In genomic region chr7:135291646-135292236, GRCm38 (mm10) we compare ENCODE assay signal across 19 mouse cellular contexts. TPM values are rescaled to one million over a fixed set of nuclear protein-coding genes. Genes with fewer than 3 reads are reported as not detected.
DNase-seq lines count a peak whose midpoint lies in the region; ATAC-seq lines count a peak whose summit lies in the region.
"Had no signal": no experiment of that assay in that cellular context is flagged by ENCODE, and none has a peak within 500 bp of the region (broad histone marks: within the 10 kb centered on the region; RNA-seq: fewer than 3 reads in every experiment).

No protein-coding gene starts in this region.

- DNase-seq in layer of hippocampus, adult 11-12 months (ENCODE audit: low spot score) = peak; percentile 9
- no peak for DNase-seq in layer of hippocampus, postnatal 36 days
- no peak for DNase-seq in kidney, adult 18-20 months
- DNase-seq: cerebellum, adult 11-12 months; cerebellum, postnatal 36 days had no signal

- H3K36me3 ChIP-seq in heart, embryonic 16.5 days (ENCODE audit: control insufficient read depth, insufficient read depth) = no peaks in the 10 kb centered on the region
- H3K36me3 ChIP-seq in forebrain, embryonic 15.5 days = no peaks in the 10 kb centered on the region
- H3K36me3 ChIP-seq: G1E; limb, embryonic 13.5 days; midbrain, embryonic 10.5 days had no signal

- peak overlapping the region; percentile 5; the same call in 1 of the 2 replicates for H3K27ac ChIP-seq in heart, embryonic 16.5 days (ENCODE audit: low read length)
- no peak overlapping the region for H3K27ac ChIP-seq in forebrain, embryonic 15.5 days (replicated peaks)
- H3K27ac ChIP-seq: kidney, postnatal 0 days; limb, embryonic 13.5 days; midbrain, embryonic 10.5 days had no signal

- no peak overlapping the region for H3K4me3 ChIP-seq in heart, embryonic 16.5 days (ENCODE audit: low read length)
- H3K4me3 ChIP-seq in forebrain, embryonic 15.5 days = no peak overlapping the region
- H3K4me3 ChIP-seq: limb, embryonic 13.5 days; midbrain, embryonic 10.5 days had no signal

- peak; percentile 33 for ATAC-seq in common myeloid progenitor, adult 5-6 weeks (replicated peaks; ENCODE audit: low read depth, poor library complexity, severe bottlenecking)
- no peak for ATAC-seq in heart, embryonic 16.5 days (replicated peaks; ENCODE audit: extremely low read depth, insufficient read depth, low FRiP score)
- peak; percentile 59 for ATAC-seq in megakaryocyte progenitor cell, adult 5-6 weeks (replicated peaks; ENCODE audit: poor library complexity)
- no peak for ATAC-seq in forebrain, embryonic 15.5 days (replicated peaks)

- no peaks in the 10 kb centered on the region for H3K27me3 ChIP-seq in heart, embryonic 16.5 days (ENCODE audit: control insufficient read depth, insufficient read depth, low read length)
- H3K27me3 ChIP-seq in forebrain, embryonic 15.5 days = no peaks in the 10 kb centered on the region
- H3K27me3 ChIP-seq: limb, embryonic 13.5 days had no signal

- H3K4me2 ChIP-seq in heart, embryonic 16.5 days (ENCODE audit: low read depth, low read length) = no peak overlapping the region
- H3K4me2 ChIP-seq in forebrain, embryonic 15.5 days (replicated peaks) = no peak overlapping the region
- H3K4me2 ChIP-seq: limb, embryonic 13.5 days had no signal

- no peak overlapping the region for H3K9ac ChIP-seq in heart, embryonic 16.5 days (ENCODE audit: low read length)
- H3K9ac ChIP-seq in forebrain, embryonic 15.5 days (replicated peaks) = no peak overlapping the region
- H3K9ac ChIP-seq: limb, embryonic 13.5 days had no signal

- H3K9me3 ChIP-seq in heart, embryonic 16.5 days (replicated peaks; ENCODE audit: control insufficient read depth, low read length) = no peaks in the 10 kb centered on the region
- H3K9me3 ChIP-seq in forebrain, embryonic 15.5 days = no peaks in the 10 kb centered on the region
- H3K9me3 ChIP-seq: limb, embryonic 13.5 days; midbrain, embryonic 10.5 days had no signal

- no peaks in the 10 kb centered on the region for H3K4me1 ChIP-seq in heart, embryonic 16.5 days (ENCODE audit: control insufficient read depth, insufficient read depth, low read length)
- no peaks in the 10 kb centered on the region for H3K4me1 ChIP-seq in forebrain, embryonic 15.5 days
- H3K4me1 ChIP-seq: limb, embryonic 13.5 days; midbrain, embryonic 10.5 days had no signal

- 73% methylated on average over 15 of the region's 15 CpGs for WGBS in heart, embryonic 16.5 days
- WGBS in forebrain, embryonic 15.5 days = 82% methylated on average over 15 of the region's 15 CpGs

RNA-seq across cellular contexts. Expression of gene Nps, which starts 33.2 kb away (rescaled TPM):
- total RNA-seq in layer of hippocampus, postnatal 36 days (2021) = not detected
- not detected in 2 replicates for total RNA-seq in common myeloid progenitor, adult 5-6 weeks (2017)
- not detected in 2 replicates for polyA plus RNA-seq in heart, embryonic 16.5 days (2015; fragmentation: Nextera tagmentation; extraction: Ambion mirVana)
- not detected in 2 replicates for total RNA-seq in megakaryocyte progenitor cell, adult 5-6 weeks (2015)
- not detected in 2 replicates for total RNA-seq in megakaryocyte progenitor cell, adult 5-6 weeks (2017)
- polyA plus RNA-seq in forebrain, embryonic 15.5 days (2015; fragmentation: Nextera tagmentation; extraction: Ambion mirVana) = not detected in 2 replicates
- total RNA-seq: adrenal gland, adult 18-20 months; layer of hippocampus, postnatal 10 days had no signal
- polyA plus RNA-seq: embryonic facial prominence, embryonic 11.5 days; G1E; heart, embryonic 14.5 days; liver, embryonic 16.5 days; midbrain, embryonic 10.5 days; neural tube, embryonic 14.5 days had no signal

Comparison
In these comparisons a context has a peak if more than half of its experiments do, and no peak if none do; other contexts are left out.
1. ATAC-seq: peak in common myeloid progenitor, adult 5-6 weeks (single experiment) and megakaryocyte progenitor cell, adult 5-6 weeks (single experiment); none in heart, embryonic 16.5 days (single experiment) and forebrain, embryonic 15.5 days (single experiment).